Mouse (Mus musculus) CH12F3 (cell line): Measurements from ENCODE around the gene P2ry13.

Source experiments
- in situ Hi-C: fragments of 300-500 bp; cut with MboI; formaldehyde crosslinking; loops from 2 replicates; pipeline ENCODE4 v1.14.3; 2020; ENCODE audit warnings: low sequenced_read_pairs

P2ry13 gene

GRCm38 (mm10) chr3:59203802-59204520 is 6.7 kb downstream of the P2ry13 start:
- in situ Hi-C loops = no loop called here

- in situ Hi-C loops = no loop called here
Measured at GRCm38 (mm10) chr3:59197329-59197948, 13.2 kb downstream of the P2ry13 start.

GRCm38 (mm10) chr3:59194938-59195337 is 15.7 kb downstream of the P2ry13 start, which contains the start of gene Gpr87:
Gene Gpr87, minus strand, starts transcription at chr3:59195104.
- in situ Hi-C loops = no loop called here

DNA sequence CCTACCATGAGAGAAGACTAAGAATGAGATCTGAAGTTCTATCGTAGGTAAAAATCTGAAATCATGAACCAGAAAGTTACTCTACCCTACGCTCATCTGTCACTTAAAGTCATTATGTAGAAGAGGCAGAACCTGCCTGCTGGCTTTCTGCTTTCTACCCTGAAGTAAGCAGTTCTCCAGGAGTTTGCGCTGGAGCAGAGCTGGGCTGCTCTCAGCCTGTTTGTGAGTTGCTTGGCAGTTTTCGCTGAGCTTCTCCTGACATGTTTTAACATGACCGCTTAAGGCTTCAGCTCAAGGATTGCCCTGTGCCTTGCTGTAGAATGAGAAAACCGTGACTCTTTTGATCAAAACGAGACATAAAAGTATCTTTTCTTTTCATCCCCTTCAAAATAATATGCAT is 16.6 kb downstream of the P2ry13 start:
- in situ Hi-C loops = no loop called here

DNA sequence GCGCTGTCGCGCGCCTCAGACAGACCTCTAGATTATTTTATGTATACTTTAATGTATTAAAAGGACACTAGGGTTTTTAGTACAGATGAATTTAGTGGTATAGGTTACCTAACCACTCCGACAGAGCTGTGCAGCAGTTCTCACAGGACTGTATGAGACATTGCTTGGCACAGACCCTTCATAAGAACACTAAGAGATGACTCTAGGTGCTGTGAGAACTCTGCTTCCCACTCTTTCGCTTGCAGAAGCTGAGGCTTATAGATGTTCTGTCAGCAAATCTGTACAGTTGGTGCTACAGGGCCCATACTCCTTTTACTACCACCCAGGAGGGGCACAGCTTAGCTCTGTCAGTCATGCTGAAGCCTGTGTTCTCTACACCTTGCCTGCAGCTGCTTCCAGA is 19.0 kb downstream of the P2ry13 start:
- in situ Hi-C loops = no loop called here

GRCm38 (mm10) chr3:59187336-59187735 is 23.3 kb downstream of the P2ry13 start:
- in situ Hi-C loops = no loop called here

DNA sequence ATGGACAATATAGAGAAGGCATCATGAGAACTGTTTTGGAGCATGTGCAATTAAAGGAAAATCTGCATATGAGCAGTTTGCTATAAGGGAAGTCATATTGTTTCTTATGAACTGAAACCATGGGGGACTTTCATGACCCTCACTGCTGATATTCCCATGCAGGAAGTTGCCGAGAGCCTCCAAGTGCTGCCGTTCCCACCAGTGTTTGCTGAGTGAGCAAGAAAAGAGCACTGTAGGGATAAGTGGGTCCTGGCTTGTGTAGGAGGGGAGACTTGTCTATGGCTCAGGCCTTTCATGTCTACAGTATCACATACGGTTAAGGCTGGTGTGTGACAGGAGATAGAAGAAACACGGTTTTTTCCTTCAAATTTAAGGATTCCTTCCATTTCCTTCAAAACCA is 25.0 kb downstream of the P2ry13 start:
- in situ Hi-C loops = no loop called here

GRCm38 (mm10) chr3:59182129-59182528 is 28.6 kb downstream of the P2ry13 start:
- in situ Hi-C loops = no loop called here

DNA sequence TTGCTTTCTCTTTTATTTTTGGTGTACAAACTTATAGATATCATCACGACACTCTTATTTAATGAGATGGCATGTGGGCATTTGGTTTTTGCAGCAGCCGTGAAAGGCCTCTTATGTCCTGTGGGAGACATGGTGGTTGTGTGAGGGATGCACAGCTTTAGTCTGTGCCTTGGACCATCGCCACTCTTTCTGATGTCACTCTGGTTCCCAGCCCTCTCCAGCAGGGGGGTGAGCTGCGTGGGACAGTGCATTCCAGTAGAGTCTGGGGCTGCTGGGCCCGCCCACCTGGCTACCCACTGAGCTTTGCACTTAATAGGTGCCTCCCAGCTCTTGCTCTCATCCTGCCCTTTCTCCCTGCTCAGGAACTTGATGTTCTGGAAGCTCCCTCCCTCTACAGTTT is 29.5 kb downstream of the P2ry13 start:
- in situ Hi-C loops = no loop called here

GRCm38 (mm10) chr3:59176871-59177270 is 33.8 kb downstream of the P2ry13 start:
- in situ Hi-C loops = no loop called here

- in situ Hi-C loops = no loop called here
Measured at GRCm38 (mm10) chr3:59175234-59175633, 35.4 kb downstream of the P2ry13 start.

- in situ Hi-C loops = loop anchor here (5.0 to 25.0 kb wide), 2 partner anchors 97 to 563 kb away; partner anchors contain the start of gene Gm5538
Measured at GRCm38 (mm10) chr3:59174426-59175154, 36.1 kb downstream of the P2ry13 start.

DNA sequence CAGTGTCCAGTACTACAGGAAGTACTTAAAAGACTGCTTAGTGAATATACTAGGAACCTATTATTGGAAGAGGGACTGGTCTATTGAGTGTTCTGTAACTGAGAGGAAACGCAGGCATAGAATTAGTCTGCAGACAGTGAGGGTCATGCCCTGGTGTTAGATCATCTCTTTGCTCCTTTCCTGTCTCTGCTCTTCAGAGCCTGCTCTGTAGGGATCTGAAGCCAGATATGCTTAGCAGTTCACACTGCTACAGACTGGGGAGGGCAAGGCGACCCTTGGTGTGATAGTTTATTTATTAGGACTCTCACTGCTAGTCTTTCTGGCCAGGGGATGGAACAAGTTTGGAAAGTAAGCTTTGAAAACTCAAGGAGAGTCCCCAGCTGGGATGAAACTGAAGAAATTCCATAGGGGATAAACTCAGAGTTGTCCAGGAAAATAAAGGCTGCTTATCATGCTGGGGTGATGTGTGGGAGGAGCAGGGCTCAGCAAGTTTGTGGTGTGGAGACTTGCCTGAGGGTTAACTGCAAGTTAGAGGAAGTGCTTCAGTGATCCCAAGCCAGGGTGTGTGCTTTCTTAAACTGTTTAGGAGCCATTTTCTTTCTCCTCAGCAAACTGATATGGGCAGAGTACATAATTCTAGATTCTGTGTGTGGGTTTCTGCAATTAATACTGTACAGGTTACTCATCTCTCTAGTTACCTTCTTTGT is 40.6 kb downstream of the P2ry13 start:
- in situ Hi-C loops = loop anchor here (5.0 to 25.0 kb wide), 2 partner anchors 93 to 567 kb away; partner anchors contain the start of gene Gm5538

DNA sequence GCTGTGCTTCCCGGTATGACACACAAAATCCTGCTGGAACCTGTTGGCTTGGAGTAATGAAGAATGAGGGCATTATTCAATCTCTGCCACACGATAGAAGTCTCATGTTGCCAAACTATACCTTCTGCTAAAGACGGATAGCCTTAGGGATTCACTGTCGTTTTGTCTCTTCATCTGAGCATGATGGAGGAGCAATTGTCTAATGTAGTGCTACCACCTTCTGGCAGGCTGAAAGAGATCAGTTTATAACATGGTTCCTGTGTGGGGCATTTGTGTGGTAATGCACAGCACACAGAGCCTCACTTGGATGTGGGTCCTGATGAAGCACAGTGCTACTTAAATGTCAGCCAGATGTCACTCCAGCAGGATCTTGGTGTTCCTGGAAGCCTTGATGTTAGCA is 41.5 kb downstream of the P2ry13 start:
- in situ Hi-C loops = loop anchor here (25.0 kb wide), 1 partner anchor 568 kb away; the partner anchor contains the start of gene Gm5538

DNA sequence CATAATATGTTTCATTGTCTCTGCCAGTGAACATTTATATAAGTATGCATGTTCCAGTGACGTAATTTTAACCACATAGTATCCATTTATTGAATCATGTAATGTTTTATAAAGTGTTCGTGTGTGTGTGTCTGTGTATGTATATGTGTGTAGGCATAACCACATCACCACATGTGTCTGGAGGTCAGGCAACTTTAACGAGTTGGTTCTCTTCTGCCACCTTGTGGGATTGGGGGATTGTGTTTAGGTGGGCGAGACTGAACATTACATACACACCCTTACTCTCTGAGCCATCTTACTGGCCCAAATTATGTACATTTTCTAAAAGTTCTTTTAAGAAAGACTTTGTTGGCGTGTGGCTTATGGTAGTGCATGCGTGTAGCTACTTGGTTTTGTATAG is 42.2 kb downstream of the P2ry13 start:
- in situ Hi-C loops = loop anchor here (25.0 kb wide), 1 partner anchor 569 kb away; the partner anchor contains the start of gene Gm5538

DNA sequence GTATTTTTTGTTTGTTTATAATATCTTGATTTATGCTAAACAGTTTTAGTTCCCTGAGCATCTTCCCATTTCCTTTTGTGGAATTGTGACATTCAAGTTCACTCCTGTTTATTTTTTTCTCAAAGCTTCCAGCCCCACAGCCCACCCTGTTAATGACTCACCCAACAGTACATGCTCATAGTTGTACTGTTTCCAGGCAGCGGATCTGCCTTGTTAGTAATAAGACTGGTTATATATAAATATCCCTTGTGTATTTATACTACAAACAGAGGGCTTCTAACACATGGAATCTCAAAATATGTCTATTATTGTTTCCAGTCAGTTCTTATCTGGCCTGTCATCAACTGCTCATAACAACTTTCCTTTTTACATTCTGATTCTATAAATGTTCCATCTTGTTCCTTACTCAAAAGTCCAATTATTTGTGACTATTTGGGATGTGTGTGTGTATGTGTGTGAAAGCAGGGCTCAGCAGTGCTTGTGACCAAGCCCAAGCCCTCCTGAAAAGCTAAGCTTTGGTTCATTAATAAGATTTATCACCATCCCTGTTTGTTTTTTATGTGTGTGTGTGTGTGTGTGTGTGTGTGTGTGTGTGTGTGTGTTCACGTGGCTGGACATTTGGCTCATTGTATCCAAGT is 43.1 kb downstream of the P2ry13 start:
- in situ Hi-C loops = loop anchor here (25.0 kb wide), 1 partner anchor 570 kb away; the partner anchor contains the start of gene Gm5538

GRCm38 (mm10) chr3:59160465-59160864 is 50.2 kb downstream of the P2ry13 start:
- in situ Hi-C loops = loop anchor here (25.0 kb wide), 1 partner anchor 577 kb away; the partner anchor contains the start of gene Gm5538
